Mouse (Mus musculus) spleen, postnatal 14 days (tissue): ENCODE results near the gene Map4k4.

Experiments used
- DNase-seq, 2 experiments: peaks; one replicate each; pipeline ENCODE4 v3.0.0; 2021 to 2022; ENCODE audit warnings: low spot score in 2 of 2

The Map4k4 gene

GRCm38 (mm10) chr1:40033743-40034420 lies 133.2 kb downstream of the Map4k4 start:
- no peak for DNase-seq

GRCm38 (mm10) chr1:40037831-40038230 lies 137.1 kb downstream of the Map4k4 start:
- no peak for DNase-seq

- DNase-seq: no peak
Observed at GRCm38 (mm10) chr1:40045686-40046085, 145.0 kb downstream of the Map4k4 start.

- DNase-seq: no peak
Observed at GRCm38 (mm10) chr1:40046600-40046999, 145.9 kb downstream of the Map4k4 start.

GRCm38 (mm10) chr1:40051157-40051556 lies 150.4 kb downstream of the Map4k4 start:
- no peak for DNase-seq

- no peak for DNase-seq
Observed at GRCm38 (mm10) chr1:40052156-40052555, 151.4 kb downstream of the Map4k4 start.

- DNase-seq: no peak
Observed at GRCm38 (mm10) chr1:40053071-40053470, 152.4 kb downstream of the Map4k4 start.

- DNase-seq: no peak
Observed at GRCm38 (mm10) chr1:40055051-40055450, 154.3 kb downstream of the Map4k4 start.

GRCm38 (mm10) chr1:40055963-40056362 lies 155.2 kb downstream of the Map4k4 start:
- DNase-seq: no peak

GRCm38 (mm10) chr1:40057351-40057750 lies 156.6 kb downstream of the Map4k4 start:
- DNase-seq: no peak

GRCm38 (mm10) chr1:40058013-40058412 lies 157.3 kb downstream of the Map4k4 start:
- no peak for DNase-seq

- DNase-seq: no peak
Observed at GRCm38 (mm10) chr1:40059122-40059774, 158.5 kb downstream of the Map4k4 start.

- no peak for DNase-seq
Observed at GRCm38 (mm10) chr1:40061359-40061758, 160.6 kb downstream of the Map4k4 start.

GRCm38 (mm10) chr1:40063409-40063808 lies 162.7 kb downstream of the Map4k4 start:
- DNase-seq: no peak

GRCm38 (mm10) chr1:40064508-40064907 lies 163.8 kb downstream of the Map4k4 start:
- no peak for DNase-seq

- no peak for DNase-seq
Observed at GRCm38 (mm10) chr1:40072558-40072957, 171.8 kb downstream of the Map4k4 start.

- no peak for DNase-seq
Observed at GRCm38 (mm10) chr1:40073779-40074178, 173.1 kb downstream of the Map4k4 start, which contains the start of gene Il1r2. Gene Il1r2 (plus strand): TSS chr1:40074079.
